Mouse (Mus musculus) MEL (cell line): ENCODE measurements around the gene Peli1.

Experiments
- CTCF ChIP-seq, 3 experiments: IDR thresholded peaks in 2 of 3; conservative IDR thresholded peaks in 1 of 3; 2 replicates each; pipeline ENCODE4 v1.5.1; 2011 to 2012; ENCODE audit warnings: low read length in 3 of 3, low read depth in 2 of 3, mild to moderate bottlenecking in 2 of 3, improper control_type of control experiment in 1 of 3, inconsistent platforms in 1 of 3, mixed read lengths in 1 of 3, moderate library complexity in 1 of 3; ENCODE audit not compliant: control insufficient read depth in 1 of 3, insufficient read depth in 1 of 3, poor library complexity in 1 of 3, severe bottlenecking in 1 of 3
- POLR2A ChIP-seq, 2 experiments: IDR thresholded peaks; 2 replicates each; pipeline ENCODE4 v1.6.1; 2011 to 2012; ENCODE audit warnings: low read length in 2 of 2, mild to moderate bottlenecking in 2 of 2, control low read depth in 1 of 2, improper control_type of control experiment in 1 of 2, low read depth in 1 of 2, moderate library complexity in 1 of 2; ENCODE audit not compliant: control insufficient read depth in 1 of 2, insufficient read depth in 1 of 2, poor library complexity in 1 of 2
- USF1 ChIP-seq: IDR thresholded peaks from 2 replicates; pipeline ENCODE4 v1.6.1; 2014; ENCODE audit warnings: low read depth, mild to moderate bottlenecking, inconsistent platforms, low read length, improper control_type of control experiment, moderate library complexity

DNA sequence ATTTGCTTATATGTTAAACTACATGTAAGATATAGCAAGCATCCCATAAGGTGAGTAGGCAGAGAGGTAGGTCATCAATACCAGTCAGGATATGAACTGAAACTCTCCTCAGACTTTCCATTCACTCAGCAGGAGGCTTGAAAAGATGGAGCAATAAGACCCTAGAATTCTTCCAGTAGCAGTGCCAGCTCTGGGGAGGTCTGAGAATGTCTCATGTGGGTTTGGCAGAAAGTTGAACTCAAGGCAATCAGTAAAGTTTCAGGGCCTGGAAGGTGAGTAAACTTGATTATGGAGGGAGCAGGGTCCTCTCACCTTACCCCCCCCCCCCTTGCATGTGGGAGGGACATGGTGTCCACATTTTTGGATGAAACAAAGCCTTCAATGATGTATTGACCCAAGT is 36.5 kb upstream of the Peli1 start:
- TF ChIP-seq POLR2A (IDR thresholded peaks at IDR 0.05; ENCODE audit: control insufficient read depth in 1 of 2, insufficient read depth in 1 of 2, low read depth in 1 of 2, low read length in 2 of 2, poor library complexity in 1 of 2) (no peak), CTCF (IDR thresholded peaks at IDR 0.05 in 2 of 3, conservative IDR thresholded peaks at IDR 0.05 in 1 of 3; ENCODE audit: control insufficient read depth in 1 of 3, insufficient read depth in 1 of 3, low read depth in 2 of 3, low read length in 3 of 3, poor library complexity in 1 of 3, severe bottlenecking in 1 of 3) (no peak), USF1 (no peak)
